Mouse (Mus musculus): ENCODE results near the gene Six4.
"Not testable (repeated sequence)": the region's sequence is repeated elsewhere in the genome, so short reads cannot be mapped to it uniquely, and the experiment has no call there.

Gene Six4

DNA sequence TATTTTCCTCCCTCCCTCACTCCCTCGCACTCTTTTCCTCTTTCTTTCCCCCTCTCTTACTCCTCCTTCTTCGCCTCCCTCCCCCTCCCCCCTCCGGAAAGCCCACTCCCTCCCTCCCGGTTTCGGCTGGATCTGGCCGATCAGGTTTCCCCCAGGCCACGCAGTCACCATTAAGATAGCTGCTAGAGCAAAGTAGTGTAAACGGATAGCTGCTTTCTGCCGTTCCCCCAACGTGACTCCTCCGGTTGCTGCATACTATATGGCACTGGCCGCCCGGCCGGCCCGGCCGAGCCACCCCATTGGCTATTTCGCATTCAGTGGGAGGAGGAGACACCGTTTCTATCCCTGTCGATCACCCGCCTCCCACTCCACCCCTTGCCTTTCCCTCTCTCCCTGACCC is at the start of gene Six4:
Gene Six4, minus strand, starts transcription at position 261 of the 400 bp plus-strand sequence.
- peak; percentile 86 for DNase-seq

DNA sequence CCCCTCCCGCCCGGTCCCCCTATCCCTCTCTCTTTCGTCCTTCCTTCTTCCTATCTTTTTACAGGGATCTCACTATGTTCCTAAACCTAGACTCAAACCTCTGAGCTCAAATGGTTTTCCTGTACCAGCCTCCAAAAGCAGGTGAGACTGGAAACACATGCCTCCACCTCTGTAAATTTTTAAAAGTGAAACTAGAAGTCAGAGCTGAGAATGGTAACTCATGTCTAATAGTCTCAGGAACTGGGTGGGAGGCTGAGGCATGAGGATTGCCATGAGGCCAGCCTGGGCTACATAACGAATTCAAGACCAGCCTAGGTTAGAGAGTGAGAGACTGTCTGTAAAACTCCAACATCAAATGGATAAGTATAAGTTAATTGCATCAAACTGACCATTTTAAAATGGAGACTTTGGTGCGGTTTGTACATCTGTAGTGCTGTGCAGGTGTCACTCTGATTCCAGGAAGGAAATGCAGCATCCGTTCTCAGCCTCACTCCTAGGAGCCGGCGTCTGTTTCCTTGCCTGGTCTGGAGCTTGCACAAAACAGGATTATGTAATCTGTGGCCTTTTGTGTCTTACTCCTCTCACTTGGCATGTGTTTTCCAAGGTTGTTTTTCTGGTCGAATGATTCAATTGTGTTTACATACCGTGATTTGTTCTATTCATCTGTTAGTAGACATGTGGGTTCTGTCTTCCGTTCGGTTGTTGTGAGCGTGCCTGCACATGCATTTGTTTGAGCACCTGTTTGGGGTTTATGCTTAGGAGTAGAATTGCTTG is 49.3 kb upstream of the Six4 start:
- DNase-seq: peak; percentile 40

DNA sequence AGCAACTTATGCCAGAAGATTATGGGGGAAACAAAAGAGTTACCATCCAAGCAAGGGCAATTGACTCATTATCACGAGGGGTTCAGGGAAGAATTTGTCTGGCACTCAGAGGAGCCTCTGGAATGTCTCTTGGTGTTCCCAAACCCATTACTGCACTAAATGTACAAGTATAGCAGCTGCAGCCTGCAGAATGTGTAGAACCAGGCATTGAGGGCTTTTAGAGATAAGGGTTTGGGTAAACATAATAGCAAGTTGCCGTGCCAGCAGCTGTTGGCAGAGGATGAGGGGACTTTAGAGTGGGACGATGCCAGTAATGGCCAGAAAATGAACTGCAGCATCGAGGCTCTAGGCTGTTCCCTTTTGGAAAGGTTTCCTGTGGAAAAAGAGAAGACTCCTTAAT is 47.1 kb upstream of the Six4 start:
- DNase-seq: no peak

DNA sequence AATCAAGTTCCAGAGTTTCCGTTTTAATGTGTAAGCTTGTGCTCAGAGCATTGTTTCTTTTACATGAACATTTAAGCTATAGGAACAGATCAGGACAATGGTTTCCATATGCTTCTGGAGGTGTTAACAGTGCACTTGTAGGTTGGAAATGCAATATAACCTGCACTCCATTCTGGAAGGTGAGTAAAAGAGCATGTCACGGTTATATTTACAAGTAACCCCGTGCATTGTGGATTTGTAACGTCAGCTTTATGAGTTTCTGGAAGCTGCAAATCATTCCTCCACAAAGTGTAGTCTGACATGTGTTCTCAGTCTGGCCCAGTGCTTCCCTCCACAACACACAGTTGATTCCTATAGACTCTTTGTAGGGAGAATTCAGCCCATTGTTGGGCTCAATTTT is 40.9 kb upstream of the Six4 start:
- DNase-seq: no peak

DNA sequence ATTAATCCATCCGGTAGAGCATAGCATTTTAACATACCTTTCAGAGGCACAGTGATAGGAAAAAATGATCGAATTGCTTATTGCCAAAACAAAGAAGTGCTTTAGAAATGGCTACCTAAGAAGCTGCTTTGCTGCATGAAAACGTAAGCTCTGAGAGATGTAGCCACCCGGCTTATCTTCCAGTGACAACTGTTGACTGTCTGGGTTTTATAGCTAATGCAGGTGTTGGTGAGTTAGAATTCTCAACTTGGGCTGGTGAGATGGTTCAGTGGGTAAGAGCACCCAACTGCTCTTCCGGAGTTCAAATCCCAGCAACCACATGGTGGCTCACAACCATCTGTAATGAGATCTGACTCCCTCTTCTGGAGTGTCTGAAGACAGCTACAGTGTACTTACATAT is 37.8 kb upstream of the Six4 start:
- DNase-seq: not testable (repeated sequence)

DNA sequence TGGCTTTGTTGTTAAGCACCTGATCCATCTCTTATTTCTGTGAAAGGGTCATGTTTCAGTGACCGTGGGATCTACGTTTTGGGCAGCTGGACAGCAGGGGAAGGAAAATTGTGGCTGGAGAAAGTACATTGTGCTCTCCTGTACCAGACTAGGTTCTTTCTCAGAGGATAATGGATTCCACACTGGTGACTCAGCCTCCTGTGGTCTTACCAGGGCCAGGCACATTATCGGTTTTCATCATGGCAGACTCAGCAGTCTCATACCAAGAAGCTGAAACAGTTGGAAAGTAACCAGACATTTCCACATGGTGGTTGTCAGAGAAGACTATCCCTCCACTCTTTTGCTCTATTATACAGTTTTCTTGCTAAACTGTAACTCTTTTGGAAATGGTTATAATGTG is 34.0 kb upstream of the Six4 start:
- DNase-seq: no peak

DNA sequence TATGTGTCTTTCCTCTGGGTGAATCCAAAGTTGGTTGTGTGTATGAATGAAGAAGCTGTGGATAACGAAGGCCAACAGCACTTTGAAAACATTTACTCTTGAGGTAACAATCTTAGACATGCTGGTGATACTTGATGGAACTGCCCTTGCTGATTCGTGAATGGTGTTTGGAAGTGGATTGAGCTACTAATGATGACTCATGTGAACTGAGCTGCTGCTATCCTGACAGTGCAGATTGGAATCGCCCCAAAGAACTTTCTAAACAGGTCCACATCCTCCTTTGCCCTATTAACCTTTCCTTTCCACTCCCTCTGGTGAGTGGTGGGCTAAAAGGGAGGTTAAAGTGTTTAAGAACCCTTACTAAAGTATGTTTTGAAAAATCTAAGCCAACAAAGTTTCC is 27.5 kb upstream of the Six4 start:
- no peak for DNase-seq

DNA sequence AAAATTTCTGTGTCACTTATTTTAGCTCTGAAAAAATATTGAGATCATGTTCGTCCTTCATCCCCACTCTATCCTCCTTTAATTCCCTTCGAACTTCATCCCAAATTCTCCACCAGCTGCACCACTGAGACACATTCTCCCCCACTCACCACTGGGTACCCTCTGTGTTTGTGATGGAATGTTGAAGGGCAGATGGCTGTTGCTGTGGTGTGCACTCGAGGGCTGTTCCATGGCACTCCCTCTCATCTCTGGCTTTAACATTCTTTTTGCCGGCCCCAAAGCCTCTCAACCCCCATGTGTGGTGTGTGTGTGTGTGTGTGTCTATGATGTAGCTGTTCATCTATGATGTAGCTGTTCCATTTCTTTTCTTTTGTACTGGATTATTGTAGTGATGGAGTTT is 12.0 kb upstream of the Six4 start:
- DNase-seq: no peak

DNA sequence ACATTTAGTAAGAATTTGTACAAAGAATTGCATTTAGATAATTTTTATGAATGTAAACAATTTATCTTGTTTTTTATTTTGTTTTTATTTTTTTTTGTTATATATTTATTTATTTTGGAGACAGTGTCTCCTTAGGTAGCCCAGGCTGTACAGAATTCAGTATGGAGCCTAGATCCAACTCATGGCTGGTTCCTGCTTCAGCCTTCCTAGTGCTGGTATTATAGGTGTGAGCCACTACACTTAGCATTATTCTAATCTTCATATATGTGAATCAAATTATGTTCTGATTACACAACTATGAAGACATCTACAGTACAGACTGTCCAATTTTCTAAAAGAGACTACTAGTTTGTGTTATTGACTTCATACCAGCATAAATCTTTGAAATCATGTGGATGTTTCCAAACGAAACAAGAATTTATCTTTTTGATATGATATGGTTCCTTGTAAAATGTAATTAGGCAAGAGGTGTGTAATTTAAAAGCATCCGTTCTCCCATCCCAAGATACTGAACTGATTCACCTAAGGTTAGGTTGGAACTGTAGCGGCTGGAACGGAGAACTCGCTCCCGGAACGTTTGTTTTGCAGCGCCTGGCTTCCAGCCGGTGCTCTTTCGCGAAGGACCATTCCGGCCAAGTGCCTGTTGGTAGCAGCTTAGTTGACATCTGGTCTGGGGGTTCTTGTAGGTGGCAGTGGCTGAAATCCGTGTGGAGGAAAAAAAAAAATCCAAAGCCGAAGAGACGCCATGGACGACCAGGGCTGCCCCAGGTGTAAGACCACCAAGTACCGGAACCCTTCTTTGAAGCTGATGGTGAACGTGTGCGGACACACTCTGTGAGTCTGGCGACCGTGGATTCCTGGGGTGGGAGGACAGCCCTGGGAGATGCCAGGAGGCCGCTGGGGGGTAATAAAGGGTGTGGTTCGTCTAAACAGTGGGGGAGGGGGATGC is 10.1 kb upstream of the Six4 start, which contains the start of gene Mnat1:
Gene Mnat1, plus strand, starts transcription at position 625 of the 949 bp plus-strand sequence.
- DNase-seq: peak; percentile 83

DNA sequence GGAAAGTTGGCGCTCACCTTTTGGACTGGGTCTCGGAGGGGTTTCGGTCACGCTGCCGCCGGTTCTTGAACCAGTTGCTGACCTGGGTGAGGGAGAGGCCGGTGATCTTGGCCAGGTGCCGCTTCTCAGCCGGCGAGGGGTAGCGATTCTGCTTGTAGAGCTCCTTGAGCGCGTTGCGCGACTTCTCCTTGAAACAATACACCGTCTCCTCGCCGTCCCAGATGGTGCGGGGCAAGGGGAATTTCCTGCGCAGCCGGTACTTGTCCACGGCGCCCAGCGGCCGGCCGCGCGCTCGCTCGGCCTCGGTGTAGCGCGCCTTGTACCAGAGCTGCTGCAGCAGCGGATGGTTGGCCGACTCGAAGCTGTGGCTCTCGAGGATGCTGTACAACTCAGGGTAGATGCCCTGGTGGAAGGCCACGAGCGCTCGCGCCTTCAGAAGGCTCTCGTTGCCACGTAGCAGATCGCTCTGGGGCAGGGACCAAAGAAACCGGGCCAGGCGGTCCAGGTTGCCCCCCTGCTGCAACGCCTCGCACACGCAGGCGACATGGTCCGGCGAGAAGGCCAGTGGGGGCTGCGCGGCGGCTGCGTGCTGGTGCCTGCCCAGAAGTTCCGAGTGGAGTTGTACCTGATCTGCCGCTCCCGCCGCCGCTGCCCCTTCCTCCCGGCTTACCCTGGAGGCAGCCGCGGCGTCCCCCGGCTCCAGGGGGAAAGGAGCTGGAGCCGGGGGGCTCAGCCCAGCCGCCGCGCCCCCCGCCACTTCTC is 749 bp downstream of the Six4 start:
- peak; percentile 57 for DNase-seq

DNA sequence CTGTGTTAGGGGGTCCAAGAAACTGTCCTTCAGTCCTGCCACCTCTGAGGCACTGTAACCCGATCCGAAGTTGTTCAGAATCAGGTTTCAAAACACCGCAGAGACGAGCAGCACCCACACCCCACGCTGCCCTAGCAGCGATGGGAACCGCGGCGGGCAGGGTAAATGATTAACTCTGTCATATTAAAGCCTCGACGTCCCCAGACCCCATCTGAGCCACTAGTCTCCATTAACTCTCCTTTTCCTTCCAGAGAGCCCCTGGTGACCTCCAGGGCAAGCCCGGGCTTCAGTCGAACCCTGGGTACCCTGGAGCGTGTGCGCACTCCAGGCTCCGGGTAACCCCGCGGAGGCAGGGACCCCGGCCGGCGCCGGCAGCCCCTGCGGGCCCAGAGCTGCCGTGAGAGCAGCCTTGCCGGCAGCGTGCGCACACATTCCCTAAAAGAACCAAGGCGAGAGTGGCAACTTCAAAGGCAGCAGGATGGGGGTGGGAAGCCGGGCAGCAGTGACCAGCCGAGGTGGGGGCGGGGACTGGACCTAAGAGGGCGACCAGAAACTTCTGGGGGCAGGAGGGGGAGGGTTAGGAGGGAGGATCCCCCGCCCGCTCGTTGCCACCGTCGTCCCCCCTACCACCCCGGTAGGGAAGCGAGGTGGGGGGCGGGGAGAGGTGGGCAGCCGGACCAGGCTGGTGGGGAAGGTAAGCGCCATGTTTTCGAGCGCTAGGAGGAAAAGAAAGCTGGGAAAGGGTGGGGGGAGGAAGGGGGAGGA is 1.5 kb downstream of the Six4 start:
- DNase-seq: peak; percentile 41

DNA sequence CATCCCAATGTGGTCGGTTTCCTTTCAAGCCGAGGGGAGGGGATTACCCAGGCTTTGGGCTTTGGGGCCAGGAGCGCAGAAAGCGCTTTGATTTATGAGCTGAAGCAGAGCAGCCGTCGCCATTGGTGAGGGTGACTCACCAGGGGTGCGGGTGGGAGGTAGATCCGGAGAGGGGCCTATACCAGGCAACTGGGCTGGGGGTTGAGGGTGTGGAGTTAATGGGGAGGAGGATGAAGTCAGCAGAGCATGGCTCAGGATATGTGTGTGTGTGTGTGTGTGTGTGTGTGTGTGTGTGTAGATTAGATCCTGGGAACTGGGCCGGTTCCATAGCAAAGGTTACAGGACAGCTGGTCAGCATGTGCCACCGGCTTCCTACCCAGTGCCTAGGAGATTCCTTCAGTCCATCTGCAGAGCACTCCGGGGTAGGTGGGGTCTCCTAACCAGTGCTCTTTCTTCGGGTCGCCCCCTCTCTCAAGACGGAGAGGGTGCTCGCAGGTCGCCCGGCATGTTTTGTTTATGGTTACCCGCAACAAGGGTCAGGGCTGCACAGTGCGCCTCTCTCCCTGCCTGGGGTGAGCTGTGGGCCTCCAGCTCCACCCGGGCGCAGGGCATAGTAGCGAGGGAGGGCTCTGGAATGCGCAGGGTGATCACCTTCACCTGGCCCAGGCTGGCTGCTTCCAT is 2.7 kb downstream of the Six4 start:
- DNase-seq: no peak

DNA sequence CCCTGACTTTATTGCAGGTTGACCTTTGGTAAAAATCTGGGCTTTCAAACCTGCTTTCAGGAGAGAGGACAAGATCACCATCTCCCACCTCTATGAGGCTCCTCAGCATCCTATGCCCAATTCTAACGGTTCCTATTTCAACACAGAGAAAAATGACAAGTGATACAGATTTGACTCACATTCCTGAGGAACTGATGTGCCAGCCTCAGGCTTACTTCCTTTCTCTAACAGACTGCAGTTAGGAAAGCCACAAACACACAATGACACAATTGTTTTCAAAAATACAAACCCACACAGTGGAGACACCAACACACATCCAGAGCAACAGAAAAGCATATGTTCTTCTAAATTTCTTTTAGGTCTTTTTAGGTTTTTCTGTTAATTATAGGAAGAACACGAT is 5.4 kb downstream of the Six4 start:
- DNase-seq: no peak

DNA sequence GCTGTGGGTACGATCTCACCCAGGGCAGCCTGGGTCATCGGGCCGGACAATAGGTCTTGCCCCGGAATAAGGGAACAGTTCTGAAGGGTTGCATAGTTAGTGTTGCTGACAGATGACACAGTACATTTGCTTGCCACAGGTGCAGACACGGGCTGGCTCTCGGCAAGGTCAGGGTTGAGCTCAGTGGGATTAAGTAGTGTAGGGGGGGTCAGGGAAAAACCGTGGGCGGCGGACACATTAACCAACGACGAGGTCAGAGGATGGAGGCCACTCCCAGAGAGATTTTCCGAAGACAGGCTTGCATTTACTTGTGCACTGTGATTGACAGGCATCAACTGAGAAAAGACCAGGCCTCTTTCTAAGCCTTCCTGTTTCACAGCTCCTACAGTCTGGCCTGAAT is 9.5 kb downstream of the Six4 start:
- DNase-seq: no peak

DNA sequence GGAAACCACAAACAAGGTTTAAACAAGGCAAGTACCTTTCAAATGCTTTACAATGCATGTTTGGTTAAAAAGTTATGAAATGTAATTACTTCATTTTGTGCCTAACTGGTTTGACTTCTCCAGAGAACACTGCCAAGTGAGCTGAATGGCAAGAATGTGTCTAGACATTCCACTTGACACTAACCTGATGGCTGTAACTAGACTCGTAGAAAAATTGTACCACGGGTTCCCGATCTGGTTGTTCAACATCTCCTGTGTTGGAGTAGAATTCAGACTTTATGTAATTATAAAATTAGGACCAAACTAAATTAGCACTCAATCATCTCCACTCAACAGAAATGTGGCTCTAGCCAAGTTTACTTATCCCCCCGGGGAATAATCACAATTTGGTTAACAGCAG is 14.7 kb downstream of the Six4 start:
- no peak for DNase-seq

DNA sequence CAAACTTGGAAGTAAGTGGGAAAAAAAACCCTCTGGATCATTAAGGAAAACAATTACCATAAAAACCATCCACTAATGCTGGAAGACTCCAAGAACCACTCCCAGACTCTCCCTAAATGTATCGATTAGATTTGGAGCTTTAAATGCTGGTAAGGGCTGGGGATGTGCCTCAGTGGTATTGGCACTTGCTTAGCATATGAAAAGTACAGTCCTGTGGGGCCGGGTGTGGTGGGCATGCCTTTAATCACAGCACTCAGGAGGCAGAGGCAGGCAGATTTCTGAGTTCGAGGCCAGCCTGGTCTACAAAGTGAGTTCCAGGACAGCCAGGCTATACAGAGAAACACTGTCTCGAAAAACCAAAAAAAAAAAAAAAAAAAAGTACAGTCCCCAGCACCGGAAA is 17.1 kb downstream of the Six4 start:
- not testable (repeated sequence) for DNase-seq

DNA sequence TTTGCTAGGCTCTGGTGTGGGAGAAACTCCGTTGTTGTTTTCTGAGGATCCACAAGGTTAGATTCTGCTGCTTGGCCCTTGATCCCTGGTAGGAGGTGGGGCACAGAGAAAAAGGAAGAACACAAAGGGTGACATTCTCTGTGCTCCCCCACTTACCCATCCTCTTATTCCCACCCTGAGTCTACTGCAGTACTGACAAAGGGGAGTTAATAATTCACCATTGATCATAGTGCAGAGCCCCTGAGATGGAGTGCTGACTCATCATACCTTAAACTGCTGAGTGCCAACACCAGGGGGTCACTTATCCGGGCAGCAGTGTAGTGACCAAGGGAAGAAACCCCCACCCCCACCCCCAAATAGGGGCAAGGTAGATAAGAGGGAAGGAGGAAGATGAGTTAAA is 18.7 kb downstream of the Six4 start:
- DNase-seq: no peak

DNA sequence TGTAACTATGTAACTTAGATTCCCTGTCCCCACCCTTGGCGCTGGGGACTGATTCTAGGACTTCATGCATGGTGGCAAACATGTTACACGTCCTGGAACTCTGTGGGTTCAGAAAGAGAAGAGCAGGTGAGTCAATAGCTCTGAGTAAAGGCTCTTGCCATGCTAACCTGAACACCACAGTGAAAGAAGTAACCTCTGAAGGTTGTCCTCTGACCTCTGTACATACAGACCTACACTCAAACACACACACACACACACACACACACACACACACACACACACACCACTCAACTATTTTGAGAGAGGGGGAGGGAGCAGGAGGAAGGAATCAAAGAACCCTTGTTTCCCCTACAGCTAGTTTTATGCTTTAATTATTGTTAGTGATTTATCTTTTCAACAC is 19.1 kb downstream of the Six4 start:
- no peak for DNase-seq

DNA sequence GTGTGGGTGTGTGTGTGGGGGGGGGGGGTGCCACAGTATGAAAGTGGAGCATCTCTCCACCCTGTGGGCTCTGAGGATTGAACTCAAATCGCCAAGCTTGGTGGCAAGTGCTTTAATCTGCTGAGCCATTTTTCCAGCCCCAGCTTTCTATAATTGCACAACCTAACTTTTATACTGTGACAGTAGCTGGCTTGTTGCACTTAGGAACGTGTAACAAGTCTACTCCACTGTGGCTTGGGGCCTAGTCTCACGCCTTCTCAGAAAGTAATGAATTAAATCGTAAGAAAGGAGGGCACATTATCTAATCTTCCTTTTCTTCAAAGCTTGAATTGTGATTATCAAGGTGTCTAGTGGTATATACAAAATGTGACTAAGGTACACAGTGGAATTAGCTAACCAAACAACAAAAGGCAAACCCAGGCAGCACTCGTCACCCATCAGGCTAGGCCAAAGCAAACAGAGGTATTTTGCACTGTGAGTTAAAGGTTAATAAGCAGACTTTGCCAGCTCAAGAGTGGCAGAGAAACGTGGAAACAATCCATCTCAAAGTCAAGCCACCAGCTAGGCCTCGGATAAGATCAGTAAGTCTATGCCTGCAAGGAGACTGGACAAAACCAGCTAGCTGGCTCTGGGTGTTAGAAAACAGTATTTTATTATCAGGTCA is 22.5 kb downstream of the Six4 start:
- no peak for DNase-seq

DNA sequence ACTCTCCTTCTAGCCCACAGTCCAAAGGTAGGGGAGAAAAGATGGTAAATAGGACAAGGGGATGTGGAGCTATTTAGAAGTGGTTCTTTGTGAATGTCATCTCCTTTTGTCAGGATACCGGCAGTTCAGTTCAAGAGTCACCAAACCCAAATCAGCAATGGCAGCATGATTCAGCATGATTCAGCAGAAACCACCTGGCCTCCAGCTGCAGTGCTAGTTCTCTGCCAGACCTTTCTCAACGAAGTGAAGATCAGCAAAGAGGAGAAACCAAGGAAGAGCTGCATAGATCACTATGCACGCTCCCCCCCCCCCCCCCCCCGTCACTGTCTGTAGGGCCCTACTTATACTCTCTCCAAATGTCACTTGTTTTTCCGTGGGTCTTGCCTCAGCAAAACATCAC is 24.3 kb downstream of the Six4 start:
- DNase-seq: no peak

DNA sequence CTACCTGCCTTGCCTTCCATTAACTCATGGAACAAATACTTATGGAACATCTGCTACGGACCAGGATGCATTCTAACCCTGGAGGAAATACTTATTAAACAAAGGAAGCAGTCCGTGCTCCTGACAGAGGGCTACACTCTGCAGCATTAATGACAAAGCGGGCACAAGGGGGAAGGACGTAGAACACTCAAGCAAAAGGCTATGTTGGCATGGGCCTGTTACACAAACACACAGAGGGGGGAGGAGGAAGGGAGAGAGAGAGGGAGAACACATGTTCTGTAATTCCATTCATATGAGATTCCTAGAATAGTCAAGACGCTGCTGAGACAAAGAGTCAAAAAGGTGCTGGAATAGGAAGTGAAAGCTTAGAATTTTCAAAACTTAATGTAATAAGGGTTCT is 24.8 kb downstream of the Six4 start:
- no peak for DNase-seq
